Mouse (Mus musculus): ENCODE data around the gene Gm20388. TPM values are rescaled to one million over a fixed set of nuclear protein-coding genes. Genes with fewer than 3 reads are reported as not detected.

Gene Gm20388
- polyA plus RNA-seq, 1 experiment from 2014 or later = not detected

DNA sequence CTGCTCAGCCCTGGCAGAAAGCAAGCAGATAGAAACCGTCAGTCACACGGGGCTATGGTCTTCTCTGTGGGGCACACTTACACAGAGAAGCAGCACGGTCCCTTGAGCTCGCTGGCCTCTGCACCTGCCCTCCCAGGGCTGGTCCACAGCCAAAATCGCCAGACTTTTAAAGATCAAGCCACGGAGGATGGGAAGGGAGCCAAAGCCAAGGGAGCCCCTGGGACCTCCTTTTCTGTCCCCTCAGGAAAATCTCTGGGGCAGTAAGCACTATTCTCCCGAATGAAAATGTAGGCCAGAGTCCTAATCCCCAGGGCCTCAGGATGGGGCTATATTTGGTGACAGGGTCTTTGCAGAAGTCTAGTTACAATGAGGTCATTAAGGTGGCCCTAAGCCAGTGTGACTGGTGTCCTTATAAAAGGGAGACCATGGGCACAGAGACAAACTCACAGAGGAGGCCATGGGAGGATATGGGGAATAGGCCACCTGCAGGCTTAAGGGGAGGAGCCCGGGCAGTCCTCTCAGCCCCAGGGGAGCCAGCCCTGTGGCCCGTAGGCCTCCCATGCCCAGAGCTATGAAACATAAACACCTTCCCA, 4374.4 kb downstream of the Gm20388 start:
- no peak overlapping the region for H3K4me2 ChIP-seq (replicated peaks; ENCODE audit: low read depth, low read length)
- no peak overlapping the region; the same call in 1 of the 2 replicates for H3K27ac ChIP-seq (ENCODE audit: low read depth, low read length)
- no peak overlapping the region for H3K4me3 ChIP-seq (ENCODE audit: low read length)
- 44% methylated on average over 9 of the region's 9 CpGs for WGBS
- no peaks in the 10 kb centered on the region for H3K27me3 ChIP-seq (ENCODE audit: control insufficient read depth, insufficient read depth, low read length)
- no peaks in the 10 kb centered on the region for H3K9me3 ChIP-seq (ENCODE audit: control insufficient read depth, low read length)
- H3K36me3 ChIP-seq (ENCODE audit: control insufficient read depth, insufficient read depth, low read length) = no peaks in the 10 kb centered on the region
- ATAC-seq (ENCODE audit: low FRiP score, low TSS enrichment) = no peak
- H3K4me1 ChIP-seq (ENCODE audit: control insufficient read depth, insufficient read depth, low read length) = peaks cover 48% of the 10 kb centered on the region
- no peak overlapping the region; the same call in 1 of the 2 replicates for H3K9ac ChIP-seq (ENCODE audit: low read depth, low read length)

DNA sequence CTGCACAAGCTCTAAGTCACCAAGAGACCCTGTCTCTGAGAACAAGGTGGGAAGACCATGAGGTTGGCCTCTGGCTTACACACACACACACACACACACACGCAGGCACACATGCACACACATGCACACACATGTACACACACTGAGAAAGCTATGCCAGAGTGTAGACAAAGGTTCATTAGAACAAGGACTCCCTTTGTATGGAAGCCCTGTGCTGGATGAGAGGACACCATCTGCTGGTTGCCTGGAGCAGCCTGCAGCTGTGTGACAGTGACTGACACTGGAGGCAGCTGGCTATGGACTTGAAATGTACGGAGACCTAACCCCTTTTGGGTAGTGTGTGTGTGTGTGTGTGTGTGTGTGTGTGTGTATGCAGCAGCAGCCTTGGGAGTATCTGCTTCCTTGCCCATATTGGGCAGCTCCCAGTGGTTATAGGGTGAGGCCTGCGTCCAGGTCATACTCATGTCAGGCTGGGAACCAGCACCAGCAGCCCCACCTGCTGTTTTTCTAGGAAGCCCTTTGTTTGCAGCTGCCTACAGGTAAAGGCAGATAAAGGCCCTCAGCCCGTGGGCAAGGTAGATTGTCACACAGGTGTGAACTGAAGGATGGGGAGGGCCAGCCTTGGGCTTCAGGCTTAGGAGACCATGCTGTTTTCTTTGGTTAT, 4376.0 kb downstream of the Gm20388 start:
- H3K9me3 ChIP-seq (ENCODE audit: control insufficient read depth, low read length) = no peaks in the 10 kb centered on the region
- peaks cover 48% of the 10 kb centered on the region for H3K4me1 ChIP-seq (ENCODE audit: control insufficient read depth, insufficient read depth, low read length)
- H3K36me3 ChIP-seq (ENCODE audit: control insufficient read depth, insufficient read depth, low read length) = no peaks in the 10 kb centered on the region
- 0 out of 2 replicates have a peak, but pooled peaks have one; percentile 33 for ATAC-seq (ENCODE audit: low FRiP score, low TSS enrichment)
- no peak overlapping the region for H3K4me2 ChIP-seq (replicated peaks; ENCODE audit: low read depth, low read length)
- WGBS = 55% methylated on average over 4 of the region's 4 CpGs
- H3K9ac ChIP-seq (ENCODE audit: low read depth, low read length) = peak overlapping the region; percentile 12; the same call in 1 of the 2 replicates
- no peak overlapping the region for H3K27ac ChIP-seq (ENCODE audit: low read depth, low read length)
- no peaks in the 10 kb centered on the region for H3K27me3 ChIP-seq (ENCODE audit: control insufficient read depth, insufficient read depth, low read length)
- no peak overlapping the region for H3K4me3 ChIP-seq (ENCODE audit: low read length)

DNA sequence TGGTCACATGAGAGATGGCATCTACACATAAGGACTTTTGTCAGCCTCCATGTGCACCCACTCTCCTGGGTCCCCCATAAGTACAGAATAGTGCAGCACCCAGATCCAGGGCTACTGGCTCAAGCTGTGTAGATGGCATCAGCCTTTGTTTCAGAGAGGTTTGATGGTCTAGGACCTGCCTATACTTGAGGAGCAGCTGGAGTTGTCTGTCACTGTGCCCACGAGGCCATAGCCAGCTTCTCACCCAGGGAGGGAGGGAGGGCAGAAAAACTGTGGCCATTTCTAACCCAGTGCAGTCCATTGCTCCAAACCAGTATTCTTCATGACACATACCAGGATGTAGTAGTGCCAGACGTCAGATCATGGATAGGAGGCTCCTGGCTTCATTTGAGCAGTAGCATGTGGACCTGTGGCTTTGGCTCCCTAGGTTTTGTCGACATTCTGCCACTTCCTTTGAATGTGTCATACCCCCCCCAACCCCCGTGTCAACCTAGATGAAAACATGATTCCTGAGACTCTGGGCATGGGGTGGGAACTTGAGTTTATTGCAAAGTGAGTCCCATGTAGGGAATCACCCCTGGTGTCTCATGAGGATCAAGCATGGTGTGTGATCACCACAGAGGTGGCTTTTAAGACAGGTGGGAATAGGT, 4377.7 kb downstream of the Gm20388 start:
- Histone ChIP-seq H3K4me3 (ENCODE audit: low read length) (no peak overlapping the region), H3K9me3 (ENCODE audit: control insufficient read depth, low read length) (no peaks in the 10 kb centered on the region), H3K4me2 (replicated peaks; ENCODE audit: low read depth, low read length) (no peak overlapping the region), H3K27me3 (ENCODE audit: control insufficient read depth, insufficient read depth, low read length) (no peaks in the 10 kb centered on the region), H3K36me3 (ENCODE audit: control insufficient read depth, insufficient read depth, low read length) (no peaks in the 10 kb centered on the region), H3K9ac (ENCODE audit: low read depth, low read length) (no peak overlapping the region), H3K4me1 (ENCODE audit: control insufficient read depth, insufficient read depth, low read length) (peaks cover 39% of the 10 kb centered on the region), H3K27ac (ENCODE audit: low read depth, low read length) (no peak overlapping the region)
- 83% methylated on average over 4 of the region's 4 CpGs for WGBS
- ATAC-seq (ENCODE audit: low FRiP score, low TSS enrichment) = no peak

DNA sequence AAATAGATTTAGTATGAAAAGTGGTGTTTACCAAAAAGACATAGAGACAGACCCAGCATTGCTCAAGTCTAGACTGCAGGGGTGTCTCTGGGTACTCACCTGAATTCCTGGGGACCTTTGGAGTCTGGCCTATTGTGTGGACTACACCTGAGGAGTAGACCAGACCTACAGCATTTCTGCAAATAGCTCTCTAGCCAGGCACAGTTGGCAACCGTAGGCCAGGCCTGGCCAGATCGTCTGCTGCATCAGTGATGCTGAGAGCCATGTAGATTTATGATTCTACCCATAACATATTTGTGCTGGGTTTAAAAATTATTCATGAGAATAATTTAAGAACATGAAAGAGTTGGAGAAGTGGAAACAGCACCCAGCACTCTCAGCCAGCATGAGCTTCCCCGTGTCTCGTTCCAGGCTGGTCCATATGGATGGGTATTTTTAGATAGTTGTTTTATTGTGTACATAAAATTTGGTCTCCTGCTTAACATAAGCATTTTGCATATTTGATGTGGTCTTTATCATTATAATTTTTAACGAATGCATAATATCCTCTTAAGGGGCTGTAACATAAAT, 4378.9 kb downstream of the Gm20388 start:
- no peak for ATAC-seq (ENCODE audit: low FRiP score, low TSS enrichment)
- H3K36me3 ChIP-seq (ENCODE audit: control insufficient read depth, insufficient read depth, low read length) = no peaks in the 10 kb centered on the region
- H3K4me2 ChIP-seq (replicated peaks; ENCODE audit: low read depth, low read length) = no peak overlapping the region
- no peaks in the 10 kb centered on the region for H3K9me3 ChIP-seq (ENCODE audit: control insufficient read depth, low read length)
- H3K27ac ChIP-seq (ENCODE audit: low read depth, low read length) = no peak overlapping the region
- no peaks in the 10 kb centered on the region for H3K27me3 ChIP-seq (ENCODE audit: control insufficient read depth, insufficient read depth, low read length)
- H3K4me1 ChIP-seq (ENCODE audit: control insufficient read depth, insufficient read depth, low read length) = peaks cover 34% of the 10 kb centered on the region
- 90% methylated on average over 5 of the region's 5 CpGs for WGBS
- H3K4me3 ChIP-seq (ENCODE audit: low read length) = no peak overlapping the region
- H3K9ac ChIP-seq (ENCODE audit: low read depth, low read length) = no peak overlapping the region

DNA sequence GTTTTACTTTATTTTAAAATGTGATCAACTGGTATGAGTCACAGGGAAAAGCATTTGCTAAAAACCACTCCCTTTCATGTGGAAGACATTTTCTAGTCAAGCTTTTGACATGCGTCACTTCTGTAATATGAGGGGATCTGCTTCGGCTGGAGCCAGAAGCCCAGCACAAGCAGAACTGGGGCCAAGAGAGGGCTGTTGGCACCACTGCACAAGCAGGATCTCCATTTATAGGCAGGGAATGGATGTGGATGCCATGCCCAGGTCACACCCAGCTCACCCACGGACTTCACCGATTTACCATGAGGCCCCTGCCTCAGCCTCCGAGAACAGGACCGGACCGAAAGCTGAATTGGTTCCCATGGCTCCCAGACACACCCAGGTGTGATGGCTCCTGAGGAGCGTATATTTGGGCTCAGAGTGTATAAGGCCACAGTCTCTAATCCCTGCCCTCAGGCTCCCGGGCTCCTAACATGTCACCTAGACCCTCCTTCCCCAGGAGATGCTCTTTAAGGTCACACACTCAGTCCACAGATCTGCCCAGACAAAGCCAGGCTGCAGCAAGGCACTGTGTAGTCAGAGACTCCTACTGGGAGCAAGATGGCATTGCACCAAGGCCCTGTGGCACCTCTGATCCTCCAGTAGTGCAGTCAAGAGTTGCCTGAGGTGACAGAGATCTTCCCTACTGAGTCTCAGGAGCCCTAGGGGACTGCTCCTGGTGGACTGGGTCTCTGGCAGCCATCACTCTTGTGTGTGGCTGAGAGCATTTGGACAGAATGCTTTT, 4380.5 kb downstream of the Gm20388 start:
- no peak overlapping the region for H3K4me3 ChIP-seq (ENCODE audit: low read length)
- no peak overlapping the region for H3K27ac ChIP-seq (ENCODE audit: low read depth, low read length)
- H3K4me2 ChIP-seq (replicated peaks; ENCODE audit: low read depth, low read length) = no peak overlapping the region
- no peak overlapping the region for H3K9ac ChIP-seq (ENCODE audit: low read depth, low read length)
- H3K4me1 ChIP-seq (ENCODE audit: control insufficient read depth, insufficient read depth, low read length) = peaks cover 26% of the 10 kb centered on the region; the same call in 1 of the 2 replicates
- no peaks in the 10 kb centered on the region for H3K27me3 ChIP-seq (ENCODE audit: control insufficient read depth, insufficient read depth, low read length)
- no peaks in the 10 kb centered on the region for H3K9me3 ChIP-seq (ENCODE audit: control insufficient read depth, low read length)
- no peak for ATAC-seq (ENCODE audit: low FRiP score, low TSS enrichment)
- no peaks in the 10 kb centered on the region for H3K36me3 ChIP-seq (ENCODE audit: control insufficient read depth, insufficient read depth, low read length)
- 88% methylated on average over 9 of the region's 9 CpGs for WGBS

DNA sequence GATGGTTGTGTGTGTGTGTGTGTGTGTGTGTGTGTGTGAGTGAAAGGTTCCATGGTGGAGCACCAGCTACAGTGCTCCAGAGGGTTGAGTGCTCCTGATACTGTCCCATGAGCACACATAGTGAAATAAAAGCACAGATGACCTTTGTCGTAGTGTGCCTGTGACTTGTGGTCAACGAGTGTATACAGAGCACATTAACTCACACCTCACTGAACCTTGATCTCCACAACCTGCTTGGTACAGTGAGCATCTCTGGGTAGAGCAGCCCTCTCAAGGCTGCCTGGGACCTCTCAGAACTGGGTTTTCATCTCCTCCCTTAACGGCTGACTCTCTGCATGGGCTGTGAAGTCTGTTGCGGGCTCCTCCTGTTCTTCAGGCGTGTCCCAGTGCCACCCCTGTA, 4381.1 kb downstream of the Gm20388 start:
- H3K36me3 ChIP-seq (ENCODE audit: control insufficient read depth, insufficient read depth, low read length) = no peaks in the 10 kb centered on the region
- no peak overlapping the region for H3K4me3 ChIP-seq (ENCODE audit: low read length)
- no peaks in the 10 kb centered on the region for H3K9me3 ChIP-seq (ENCODE audit: control insufficient read depth, low read length)
- 85% methylated on average over 5 of the region's 5 CpGs for WGBS
- H3K27ac ChIP-seq (ENCODE audit: low read depth, low read length) = no peak overlapping the region
- H3K4me1 ChIP-seq (ENCODE audit: control insufficient read depth, insufficient read depth, low read length) = peaks cover 20% of the 10 kb centered on the region; the same call in 1 of the 2 replicates
- H3K9ac ChIP-seq (ENCODE audit: low read depth, low read length) = no peak overlapping the region
- no peak overlapping the region for H3K4me2 ChIP-seq (replicated peaks; ENCODE audit: low read depth, low read length)
- ATAC-seq (ENCODE audit: low FRiP score, low TSS enrichment) = no peak
- H3K27me3 ChIP-seq (ENCODE audit: control insufficient read depth, insufficient read depth, low read length) = no peaks in the 10 kb centered on the region

DNA sequence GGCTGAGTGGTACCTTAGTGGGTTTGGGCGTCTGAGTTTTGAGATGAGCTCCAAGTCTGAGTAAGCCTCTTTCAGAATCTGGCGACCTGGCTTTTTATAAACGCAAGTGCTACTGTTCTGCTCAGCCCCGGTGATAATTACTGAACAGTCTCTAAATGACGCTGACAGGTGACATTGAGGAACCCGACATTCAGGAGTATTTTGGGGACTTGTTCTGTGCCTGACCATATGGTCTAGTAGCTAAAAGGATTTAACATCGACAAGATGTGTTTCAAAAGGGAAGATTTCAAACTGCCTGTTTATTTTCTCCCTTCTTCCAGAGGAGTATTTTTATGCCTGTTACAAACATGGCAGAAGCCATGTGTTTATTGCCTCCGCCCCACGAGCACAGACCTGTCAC, 4382.3 kb downstream of the Gm20388 start:
- no peak overlapping the region for H3K4me2 ChIP-seq (replicated peaks; ENCODE audit: low read depth, low read length)
- H3K9me3 ChIP-seq (ENCODE audit: control insufficient read depth, low read length) = no peaks in the 10 kb centered on the region
- no peak overlapping the region for H3K4me3 ChIP-seq (ENCODE audit: low read length)
- 80% methylated on average over 9 of the region's 9 CpGs for WGBS
- H3K4me1 ChIP-seq (ENCODE audit: control insufficient read depth, insufficient read depth, low read length) = peaks cover 15% of the 10 kb centered on the region; the same call in 1 of the 2 replicates
- H3K36me3 ChIP-seq (ENCODE audit: control insufficient read depth, insufficient read depth, low read length) = no peaks in the 10 kb centered on the region
- no peak overlapping the region for H3K27ac ChIP-seq (ENCODE audit: low read depth, low read length)
- no peak overlapping the region for H3K9ac ChIP-seq (ENCODE audit: low read depth, low read length)
- ATAC-seq (ENCODE audit: low FRiP score, low TSS enrichment) = no peak
- no peaks in the 10 kb centered on the region for H3K27me3 ChIP-seq (ENCODE audit: control insufficient read depth, insufficient read depth, low read length)

DNA sequence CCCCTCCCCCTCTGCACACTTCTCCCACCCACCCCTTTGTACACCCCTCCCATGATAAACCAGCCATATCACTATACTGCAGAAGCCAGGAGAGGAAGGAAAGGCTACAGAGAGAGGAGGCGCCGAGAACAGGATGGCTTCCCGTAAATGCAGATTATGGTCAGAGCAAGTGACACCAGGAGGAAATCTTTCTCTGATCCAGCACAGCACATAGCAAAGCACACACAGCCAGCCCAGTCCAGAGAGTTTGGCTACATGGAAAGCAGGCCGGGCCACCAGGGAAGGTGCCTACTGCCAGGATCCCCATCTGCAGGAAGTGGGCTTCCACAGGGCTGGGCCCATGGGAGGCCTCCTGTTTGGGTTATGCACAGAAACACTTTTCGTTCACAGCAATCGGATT, 4383.8 kb downstream of the Gm20388 start:
- 45% methylated on average over 6 of the region's 6 CpGs for WGBS
- H3K27ac ChIP-seq (ENCODE audit: low read depth, low read length) = no peak overlapping the region
- no peak overlapping the region for H3K4me2 ChIP-seq (replicated peaks; ENCODE audit: low read depth, low read length)

More for the DNA sequence above, 4383.8 kb downstream of the Gm20388 start:
- no peaks in the 10 kb centered on the region for H3K9me3 ChIP-seq (ENCODE audit: control insufficient read depth, low read length)
- H3K27me3 ChIP-seq (ENCODE audit: control insufficient read depth, insufficient read depth, low read length) = no peaks in the 10 kb centered on the region
- no peaks in the 10 kb centered on the region for H3K36me3 ChIP-seq (ENCODE audit: control insufficient read depth, insufficient read depth, low read length)
- H3K4me1 ChIP-seq (ENCODE audit: control insufficient read depth, insufficient read depth, low read length) = peaks cover 15% of the 10 kb centered on the region; the same call in 1 of the 2 replicates
- no peak overlapping the region for H3K9ac ChIP-seq (ENCODE audit: low read depth, low read length)
- H3K4me3 ChIP-seq (ENCODE audit: low read length) = no peak overlapping the region
- ATAC-seq (ENCODE audit: low FRiP score, low TSS enrichment) = no peak
